Mouse (Mus musculus) brain, embryonic 14.5 days (tissue): ENCODE data around the gene Stbd1.

Source experiments
- CTCF ChIP-seq: fragments of 200-500 bp; IDR thresholded peaks from 2 replicates; pipeline ENCODE4 v1.5.1; 2012; ENCODE audit warnings: inconsistent platforms, mild to moderate bottlenecking, moderate library complexity, borderline replicate concordance; ENCODE audit not compliant: insufficient read depth, insufficient read length; ENCODE audit errors: extremely low read depth
- POLR2A ChIP-seq: fragments of 200-500 bp; IDR thresholded peaks from 2 replicates; pipeline ENCODE4 v1.6.1; 2012; ENCODE audit warnings: mild to moderate bottlenecking, inconsistent platforms, borderline replicate concordance; ENCODE audit not compliant: poor library complexity, insufficient read depth, insufficient read length, severe bottlenecking; ENCODE audit errors: extremely low read depth

DNA sequence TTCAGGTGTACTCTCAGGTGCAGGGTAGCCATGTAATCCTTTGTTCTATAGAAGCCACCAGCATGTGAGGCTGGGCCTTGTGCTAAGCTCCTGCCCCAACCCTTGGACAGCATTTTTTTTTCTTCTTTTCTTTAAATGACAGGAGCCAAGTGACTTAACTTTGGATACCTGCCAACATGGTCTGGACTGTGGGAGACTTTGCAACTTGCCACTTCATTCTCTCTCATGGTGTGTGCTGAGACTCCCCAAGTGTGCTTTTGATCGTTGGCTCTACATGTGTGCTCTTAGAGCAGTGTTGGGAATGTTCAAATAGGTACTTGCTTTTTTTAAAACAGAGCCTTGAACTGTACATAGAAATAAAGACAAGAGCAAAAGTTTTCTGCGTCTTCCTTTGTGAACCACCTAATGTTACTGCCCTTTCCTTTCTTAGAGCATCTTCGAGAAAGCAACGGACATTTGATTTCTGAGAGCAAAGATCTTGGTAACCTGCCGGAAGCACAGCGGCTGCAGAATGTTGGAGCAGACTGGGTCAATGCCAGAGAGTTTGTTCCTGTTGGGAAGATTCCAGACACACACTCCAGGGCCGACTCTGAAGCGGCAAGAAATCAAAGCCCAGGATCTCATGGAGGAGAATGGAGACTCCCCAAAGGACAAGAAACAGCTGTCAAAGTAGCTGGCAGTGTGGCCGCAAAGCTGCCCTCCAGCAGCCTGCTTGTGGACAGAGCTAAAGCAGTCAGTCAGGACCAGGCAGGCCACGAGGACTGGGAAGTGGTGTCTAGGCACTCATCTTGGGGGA is 1.8 kb downstream of the Stbd1 start:
- TF ChIP-seq CTCF (no peak), POLR2A (no peak)
